Mouse (Mus musculus): Measurements from ENCODE around the gene Mavs. TPM values are rescaled to one million over a fixed set of nuclear protein-coding genes. Genes with fewer than 3 reads are reported as not detected.

The Mavs gene
- polyA plus RNA-seq (2014; fragmentation: Illumina TruSeq; extraction: RNeasy Lipid Tissue Mini Kit (QIAGEN cat#74804); ENCODE audit: low read depth, low replicate concordance), result 1.9 TPM

DNA sequence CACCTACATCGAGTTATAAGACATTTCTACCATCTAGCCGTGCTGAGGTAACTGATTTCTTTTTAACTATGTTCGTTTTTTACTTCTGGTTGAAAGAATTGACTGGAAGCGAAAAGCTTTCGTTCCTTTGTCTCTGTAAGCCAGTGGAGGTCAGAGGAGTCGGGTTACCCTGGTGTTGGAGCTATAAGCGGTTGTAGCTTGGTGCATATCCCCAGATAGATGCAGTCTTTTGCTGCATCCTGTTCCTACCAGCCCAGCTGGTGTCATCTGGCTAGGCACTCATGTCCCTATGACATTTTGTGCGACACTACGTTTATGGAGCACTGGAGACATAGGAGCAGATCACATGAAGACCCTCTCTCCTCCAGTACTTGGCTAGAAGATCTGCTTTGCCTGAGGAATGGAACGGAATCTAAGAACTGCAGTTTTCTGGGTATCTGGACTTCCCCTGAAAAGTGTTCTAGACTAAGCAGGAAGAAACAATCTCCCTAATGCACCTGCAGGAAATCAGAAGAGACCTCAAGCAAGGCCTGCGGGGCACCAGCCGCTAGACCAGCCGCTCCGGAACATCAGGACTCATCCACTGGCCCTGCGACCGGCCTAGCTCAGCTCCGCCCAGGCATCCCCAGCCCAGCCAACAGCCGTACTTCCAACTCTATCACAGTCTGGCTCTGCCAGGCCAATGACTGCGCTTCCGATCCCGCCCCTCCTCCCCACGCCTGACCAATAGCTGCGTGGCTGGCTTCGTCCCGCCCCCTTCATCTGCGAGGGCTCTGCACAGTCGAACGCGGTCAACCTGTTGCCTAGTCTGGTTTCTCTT lies at the start of gene Mavs:
Gene Mavs, plus strand, starts transcription at position 757 of the 820 bp plus-strand sequence.

DNA sequence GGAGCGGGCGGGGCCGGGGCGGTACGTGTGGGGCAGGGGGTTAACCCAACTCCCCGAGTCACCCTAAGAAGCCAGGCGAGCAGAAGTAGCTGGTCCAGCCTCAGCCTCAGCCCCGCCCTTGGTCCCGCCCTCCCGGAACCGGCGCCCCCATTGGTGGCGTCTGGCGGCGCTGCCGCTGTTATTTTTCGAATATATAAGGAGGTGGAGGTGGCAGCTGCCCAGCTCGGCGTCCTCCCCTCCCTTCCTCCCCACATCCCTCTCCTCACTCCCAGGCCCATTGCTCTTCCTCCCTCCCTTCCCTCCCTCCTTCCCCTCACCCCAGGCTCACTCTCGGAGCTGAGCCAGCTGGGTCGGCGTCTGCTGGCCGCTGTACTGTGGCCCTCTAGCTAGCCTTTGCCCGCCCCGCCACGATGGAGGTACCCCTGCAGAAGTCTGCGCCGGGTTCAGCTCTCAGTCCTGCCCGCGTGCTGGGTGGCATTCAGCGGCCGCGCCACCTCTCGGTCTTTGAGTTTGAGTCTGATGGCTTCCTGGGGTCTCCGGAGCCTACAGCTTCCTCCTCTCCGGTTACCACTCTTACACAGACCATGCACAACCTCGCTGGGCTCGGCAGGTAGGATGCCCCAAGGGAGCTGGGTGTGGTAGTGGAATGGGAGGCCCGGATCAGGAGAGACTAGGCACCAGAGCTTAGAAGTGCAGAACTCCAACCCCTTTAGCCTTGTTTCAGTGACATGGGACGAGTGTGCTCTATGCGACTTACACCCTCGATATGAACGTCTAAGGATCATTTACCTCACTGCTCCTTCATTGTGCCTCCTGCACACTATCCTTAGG lies 46.9 kb upstream of the Mavs start, which contains the start of the genes Cdc25b and Spef1:
Gene Cdc25b, plus strand, starts transcription at position 179 of the 831 bp plus-strand sequence.
Gene Spef1, minus strand, starts transcription at position 512 of the 831 bp plus-strand sequence.

GRCm38 (mm10) chr2:131206778-131207177 lies 27.1 kb upstream of the Mavs start, which contains the start of gene Ap5s1:
Ap5s1 (plus strand) TSS chr2:131207078.

GRCm38 (mm10) chr2:131262213-131262672 lies 28.4 kb downstream of the Mavs start, which contains the start of gene Pank2:
Pank2 (plus strand) TSS chr2:131262495.

Other genes starting within 250 kb of the Mavs start
- 3.4 TPM for gene Gfra4, start 191.0 kb upstream of the Mavs start, polyA plus RNA-seq (2014; fragmentation: Illumina TruSeq; extraction: RNeasy Lipid Tissue Mini Kit (QIAGEN cat#74804); ENCODE audit: low read depth, low replicate concordance)
- gene Adam33, start 170.2 kb upstream of the Mavs start, polyA plus RNA-seq (2014; fragmentation: Illumina TruSeq; extraction: RNeasy Lipid Tissue Mini Kit (QIAGEN cat#74804); ENCODE audit: low read depth, low replicate concordance), result not detected
- 0.06 TPM for gene Siglec1, start 147.3 kb upstream of the Mavs start, polyA plus RNA-seq (2014; fragmentation: Illumina TruSeq; extraction: RNeasy Lipid Tissue Mini Kit (QIAGEN cat#74804); ENCODE audit: low read depth, low replicate concordance)
- 0.57 TPM for gene Hspa12b, start 106.8 kb upstream of the Mavs start, polyA plus RNA-seq (2014; fragmentation: Illumina TruSeq; extraction: RNeasy Lipid Tissue Mini Kit (QIAGEN cat#74804); ENCODE audit: low read depth, low replicate concordance)
- gene Gm11037, start 100.6 kb upstream of the Mavs start, polyA plus RNA-seq (2014; fragmentation: Illumina TruSeq; extraction: RNeasy Lipid Tissue Mini Kit (QIAGEN cat#74804); ENCODE audit: low read depth, low replicate concordance), result not detected
- gene 1700037H04Rik, start 74.0 kb upstream of the Mavs start, polyA plus RNA-seq (2014; fragmentation: Illumina TruSeq; extraction: RNeasy Lipid Tissue Mini Kit (QIAGEN cat#74804); ENCODE audit: low read depth, low replicate concordance), result 14.9 TPM
- gene Cenpb, start 54.0 kb upstream of the Mavs start, polyA plus RNA-seq (2014; fragmentation: Illumina TruSeq; extraction: RNeasy Lipid Tissue Mini Kit (QIAGEN cat#74804); ENCODE audit: low read depth, low replicate concordance), result 2.8 TPM
- gene Cdc25b, start 47.1 kb upstream of the Mavs start, polyA plus RNA-seq (2014; fragmentation: Illumina TruSeq; extraction: RNeasy Lipid Tissue Mini Kit (QIAGEN cat#74804); ENCODE audit: low read depth, low replicate concordance), result 0.41 TPM
- 2.4 TPM for gene Spef1, start 46.8 kb upstream of the Mavs start, polyA plus RNA-seq (2014; fragmentation: Illumina TruSeq; extraction: RNeasy Lipid Tissue Mini Kit (QIAGEN cat#74804); ENCODE audit: low read depth, low replicate concordance)
- 3.3 TPM for gene Ap5s1, start 27.0 kb upstream of the Mavs start, polyA plus RNA-seq (2014; fragmentation: Illumina TruSeq; extraction: RNeasy Lipid Tissue Mini Kit (QIAGEN cat#74804); ENCODE audit: low read depth, low replicate concordance)
- gene Pank2, start 28.4 kb downstream of the Mavs start, polyA plus RNA-seq (2014; fragmentation: Illumina TruSeq; extraction: RNeasy Lipid Tissue Mini Kit (QIAGEN cat#74804); ENCODE audit: low read depth, low replicate concordance), result 58.3 TPM
- 16.6 TPM for gene Rnf24, start 118.8 kb downstream of the Mavs start, polyA plus RNA-seq (2014; fragmentation: Illumina TruSeq; extraction: RNeasy Lipid Tissue Mini Kit (QIAGEN cat#74804); ENCODE audit: low read depth, low replicate concordance)